Mouse (Mus musculus) testis, adult 2 months (tissue): ENCODE results near the gene Acads.

Source experiments
- CTCF ChIP-seq: fragments of 200-500 bp; IDR thresholded peaks from 2 replicates; pipeline ENCODE4 v1.5.1; 2012; ENCODE audit warnings: low read depth, mild to moderate bottlenecking, inconsistent platforms, low read length, moderate library complexity; ENCODE audit not compliant: control insufficient read depth, insufficient read depth, insufficient replicate concordance
- POLR2A ChIP-seq: fragments of 200-500 bp; IDR thresholded peaks from 2 replicates; pipeline ENCODE4 v1.6.1; 2012; ENCODE audit warnings: low read depth, mild to moderate bottlenecking, inconsistent platforms, low read length, moderate library complexity; ENCODE audit not compliant: control insufficient read depth

- TF ChIP-seq CTCF, result no peak
- no peak for TF ChIP-seq POLR2A
Measured at GRCm38 (mm10) chr5:115146747-115147130, 27.6 kb upstream of the Acads start.
